Mouse (Mus musculus) macrophage (primary cell): ENCODE data around the gene Kcna1. TPM values are rescaled to one million over a fixed set of nuclear protein-coding genes. Genes with fewer than 3 reads are reported as not detected.

ENCODE experiments used
- H3K27ac ChIP-seq: fragments of 350-480 bp; formaldehyde crosslinking; 2 replicates; pipeline ENCODE4 v1.9.0; 2021
- H3K36me3 ChIP-seq: fragments of 350-480 bp; formaldehyde crosslinking; 2 replicates; pipeline ENCODE4 v1.9.0; 2021; ENCODE audit errors: inconsistent target
- H3K4me3 ChIP-seq: fragments of 350-480 bp; formaldehyde crosslinking; 2 replicates; pipeline ENCODE4 v1.9.0; 2021; ENCODE audit errors: inconsistent target
- H3K79me2 ChIP-seq: fragments of 350-480 bp; formaldehyde crosslinking; 2 replicates; pipeline ENCODE4 v1.9.0; 2021; ENCODE audit errors: inconsistent target
- WGBS: methylation state at CpG from one replicate; pipeline ENCODE4 v1.1.7; 2026; ENCODE audit warnings: inconsistent platforms; ENCODE audit not compliant: missing documents; 5-methylcytosine and 5-hydroxymethylcytosine counted together
- polyA plus RNA-seq: library from polyadenylated mRNA; stranded (reverse); fragments of 250-400 nt; gene quantifications from 3 replicates; pipeline ENCODE4 v1.2.4, GENCODE M21; 2018; ENCODE audit warnings: inconsistent platforms

The Kcna1 gene
- polyA plus RNA-seq, 1 experiment from 2014 or later = not detected

DNA sequence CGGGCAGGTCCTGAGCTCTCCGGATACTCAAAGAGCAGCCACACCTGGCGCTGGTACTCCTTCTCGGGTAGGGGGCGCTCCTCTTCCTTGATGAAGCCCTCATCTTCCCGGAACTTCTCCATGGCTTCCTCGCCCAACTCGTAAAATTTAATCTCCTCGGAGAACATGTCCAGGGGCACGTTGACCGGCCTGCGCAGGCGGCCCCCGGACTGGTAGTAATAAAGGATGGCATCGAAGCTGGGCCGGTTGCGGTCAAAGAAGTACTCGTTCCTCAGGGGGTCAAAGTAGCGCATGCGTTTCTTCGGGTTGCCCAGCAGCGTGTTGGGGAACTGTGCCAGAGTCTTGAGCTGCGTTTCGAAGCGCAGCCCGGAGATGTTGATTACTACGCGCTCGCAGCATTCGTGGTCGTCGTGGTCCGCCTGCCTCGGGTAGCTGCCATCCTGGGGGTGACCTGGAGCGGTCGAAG lies 3.3 kb downstream of the Kcna1 start:
- Histone ChIP-seq H3K27ac (no peak overlapping the region), H3K79me2 (no peaks in the 10 kb centered on the region), H3K4me3 (no peak overlapping the region), H3K36me3 (no peaks in the 10 kb centered on the region)
- 3% methylated on average over 36 of the region's 36 CpGs for WGBS

DNA sequence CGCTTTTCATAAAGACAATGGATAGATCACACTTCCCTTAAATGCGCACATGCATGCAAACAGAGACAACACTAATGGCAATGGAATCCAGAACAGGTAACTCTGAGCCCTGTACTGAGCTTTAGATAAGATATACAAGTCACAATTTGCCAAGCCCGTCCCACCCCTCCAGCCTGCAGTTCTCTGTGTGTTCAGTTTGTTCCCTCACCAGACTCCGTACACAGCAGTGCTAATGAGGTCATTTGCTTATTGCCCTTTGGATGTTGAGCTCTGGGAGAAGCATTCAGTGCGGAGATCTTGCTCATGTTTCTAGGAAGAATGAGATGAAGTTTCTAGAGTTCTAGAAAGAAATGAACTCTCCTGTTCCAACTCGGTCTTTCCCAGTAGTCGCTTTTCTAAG lies 17.7 kb downstream of the Kcna1 start:
- H3K27ac ChIP-seq = no peak overlapping the region
- WGBS = 88% methylated on average over 7 of the region's 7 CpGs
- H3K79me2 ChIP-seq = no peaks in the 10 kb centered on the region
- no peaks in the 10 kb centered on the region for H3K36me3 ChIP-seq
- H3K4me3 ChIP-seq = no peak overlapping the region

DNA sequence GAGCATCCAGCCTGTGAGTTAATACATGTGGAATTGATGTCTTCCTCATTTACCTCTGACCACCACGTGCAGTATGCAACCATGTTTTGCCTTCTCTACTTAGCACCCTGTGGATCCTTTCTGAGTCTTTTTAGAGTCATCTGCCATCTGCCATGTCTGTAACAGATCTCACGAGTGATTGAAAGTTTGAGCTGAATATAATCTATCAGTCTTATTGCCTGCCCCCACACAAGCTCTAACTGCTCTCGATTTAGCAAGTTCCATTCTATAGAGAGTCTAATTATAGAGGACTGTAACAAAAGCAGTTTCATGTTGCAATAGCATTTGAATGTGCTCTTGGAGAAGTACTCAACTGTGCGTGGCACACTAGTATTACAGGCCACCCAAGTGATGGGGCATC lies 27.7 kb downstream of the Kcna1 start:
- Histone ChIP-seq H3K4me3 (no peak overlapping the region), H3K36me3 (no peaks in the 10 kb centered on the region), H3K27ac (no peak overlapping the region), H3K79me2 (no peaks in the 10 kb centered on the region)
- WGBS = 90% methylated on average over 4 of the region's 4 CpGs

DNA sequence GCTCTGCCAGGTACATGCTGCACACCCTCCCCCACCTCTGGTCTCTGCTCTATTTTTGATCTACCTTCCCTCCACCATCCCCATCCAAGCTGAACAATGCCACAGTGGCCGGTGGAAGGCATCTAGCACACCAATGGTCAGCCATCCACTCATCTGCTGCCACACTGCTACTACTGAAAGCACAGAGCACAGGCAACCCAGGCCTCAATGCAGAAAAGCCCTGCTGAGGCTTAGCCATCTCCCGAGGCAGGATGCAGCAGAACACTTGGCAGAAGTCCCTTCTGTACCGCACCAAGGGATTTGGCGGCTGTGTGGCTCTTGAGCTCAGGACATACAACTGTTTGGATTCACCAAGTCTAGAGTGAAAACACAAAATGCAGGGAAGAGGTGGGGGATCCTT lies 35.4 kb downstream of the Kcna1 start:
- H3K27ac ChIP-seq = no peak overlapping the region
- H3K79me2 ChIP-seq = no peaks in the 10 kb centered on the region
- WGBS = 71% methylated on average over 4 of the region's 4 CpGs
- no peak overlapping the region for H3K4me3 ChIP-seq
- H3K36me3 ChIP-seq = no peaks in the 10 kb centered on the region

DNA sequence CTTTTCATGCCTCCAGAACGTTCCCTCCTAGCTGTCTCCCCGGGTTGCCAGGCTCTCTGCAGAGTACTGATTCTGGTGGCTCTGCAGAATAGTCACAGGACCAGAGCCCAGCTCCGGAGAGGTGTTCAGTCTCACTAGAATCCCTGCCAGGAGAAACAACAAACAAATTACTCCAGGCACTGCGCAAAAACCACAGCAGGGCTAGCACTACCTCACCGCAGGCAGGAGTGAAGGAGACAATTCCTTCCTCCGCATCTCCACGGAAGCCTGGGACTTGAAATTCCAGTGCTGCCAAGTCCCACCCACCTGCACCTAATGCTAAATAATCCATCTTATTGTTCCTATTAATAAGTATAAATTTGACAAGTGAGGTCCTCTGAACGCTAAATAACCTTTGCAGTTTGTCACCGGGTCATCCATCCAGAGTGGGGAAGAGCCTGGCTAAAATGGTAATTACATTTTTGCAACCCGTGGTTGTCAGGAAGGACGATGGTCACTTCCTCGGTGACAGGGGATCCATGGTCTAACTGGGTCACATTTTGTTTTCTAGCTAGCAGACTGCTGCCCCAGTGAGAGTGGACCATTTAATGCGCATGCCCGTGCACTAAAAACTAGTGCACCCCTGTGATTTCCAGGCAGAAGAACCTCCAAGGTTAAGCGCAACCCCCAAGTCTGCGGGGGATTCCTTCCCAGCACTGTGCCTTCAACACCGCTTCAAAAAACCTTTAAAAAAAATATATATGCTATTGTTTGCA lies 36.8 kb downstream of the Kcna1 start:
- Histone ChIP-seq H3K27ac (no peak overlapping the region), H3K4me3 (no peak overlapping the region), H3K79me2 (no peaks in the 10 kb centered on the region), H3K36me3 (no peaks in the 10 kb centered on the region)
- 81% methylated on average over 17 of the region's 17 CpGs for WGBS

DNA sequence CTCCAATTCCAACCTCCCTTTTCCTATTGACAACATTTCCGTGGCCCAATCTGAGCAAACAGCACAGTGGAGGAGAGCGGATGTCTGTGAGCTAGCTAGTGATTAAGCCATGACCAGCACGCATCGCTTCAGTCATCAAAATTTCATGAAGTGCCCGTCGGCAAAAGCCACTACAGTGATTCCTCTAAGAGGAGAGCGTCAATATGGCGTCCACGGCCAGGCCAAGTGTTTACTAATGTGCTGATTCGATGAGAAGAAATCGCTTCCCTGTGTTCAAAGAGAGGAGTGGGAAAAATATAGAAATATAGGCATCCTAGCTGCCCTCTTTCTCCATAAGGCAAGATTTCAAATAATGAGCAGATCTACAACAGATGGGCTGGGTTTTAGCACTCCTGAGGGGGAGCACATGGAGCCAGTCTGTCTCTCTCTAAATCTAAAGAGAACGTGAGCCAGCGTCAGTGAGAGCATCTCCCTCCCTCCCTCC lies 44.3 kb downstream of the Kcna1 start:
- WGBS = 90% methylated on average over 13 of the region's 13 CpGs
- Histone ChIP-seq H3K4me3 (no peak overlapping the region), H3K79me2 (no peaks in the 10 kb centered on the region), H3K27ac (no peak overlapping the region), H3K36me3 (no peaks in the 10 kb centered on the region)

DNA sequence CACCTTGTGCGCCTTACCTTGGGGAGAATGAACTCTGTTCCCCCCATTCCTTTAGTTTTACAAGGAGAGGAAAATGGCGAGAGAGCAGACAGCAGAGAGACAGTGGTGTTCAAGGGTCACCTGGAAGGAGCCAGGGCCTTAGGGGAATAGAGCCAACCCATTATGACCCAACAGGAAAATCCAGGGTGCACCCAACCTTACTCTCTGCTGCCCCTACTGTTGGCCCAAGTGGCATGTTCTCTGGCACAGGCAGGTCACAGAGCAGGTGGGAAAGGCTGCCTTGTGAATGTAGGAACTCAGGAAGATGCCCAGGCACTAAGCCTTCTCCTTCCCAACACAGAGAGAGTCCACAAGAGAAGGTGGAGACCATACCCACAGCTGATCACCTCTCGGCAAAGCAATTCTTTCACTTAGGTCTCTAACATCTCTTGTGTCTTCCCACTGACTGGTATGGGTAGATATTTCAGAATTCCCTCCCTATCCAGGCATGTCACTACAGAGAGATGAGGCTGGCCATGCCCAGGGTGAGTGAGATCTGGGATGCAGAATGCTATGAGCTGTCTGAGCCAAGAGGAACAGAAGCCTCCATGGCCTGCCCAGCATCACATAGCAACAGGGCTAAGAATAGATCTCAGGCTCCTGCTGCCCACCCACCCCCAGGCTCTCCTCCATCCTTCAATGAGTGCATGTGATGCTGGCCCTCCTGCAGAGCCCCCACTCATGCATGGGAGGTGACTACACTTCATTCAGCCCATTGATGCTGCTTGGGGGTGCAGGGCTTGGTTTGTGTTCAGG lies 46.8 kb downstream of the Kcna1 start:
- Histone ChIP-seq H3K79me2 (no peaks in the 10 kb centered on the region), H3K36me3 (no peaks in the 10 kb centered on the region), H3K4me3 (no peak overlapping the region), H3K27ac (no peak overlapping the region)
- 86% methylated on average over 3 of the region's 3 CpGs for WGBS

DNA sequence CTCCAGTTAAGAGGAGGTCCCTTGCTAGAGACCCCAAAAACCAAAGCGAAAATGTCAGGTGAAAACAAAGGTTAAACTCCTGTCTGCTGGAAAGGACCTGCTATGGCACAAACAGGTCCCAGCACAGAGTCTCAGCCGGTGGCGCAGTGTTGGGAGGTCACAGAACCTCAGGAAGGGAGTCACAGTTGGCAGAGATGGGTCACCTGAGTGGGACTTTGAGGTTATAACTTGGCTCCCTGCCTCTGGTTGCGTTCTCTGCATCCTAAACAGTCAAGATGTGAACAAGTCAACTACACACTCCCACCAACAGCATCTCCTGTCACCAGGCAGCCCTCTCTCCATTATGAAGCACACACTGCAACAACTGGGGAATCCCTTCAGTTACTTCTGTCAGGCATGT lies 48.4 kb downstream of the Kcna1 start:
- WGBS = 86% methylated on average over 4 of the region's 4 CpGs
- no peaks in the 10 kb centered on the region for H3K79me2 ChIP-seq
- H3K4me3 ChIP-seq = no peak overlapping the region
- no peak overlapping the region for H3K27ac ChIP-seq
- no peaks in the 10 kb centered on the region for H3K36me3 ChIP-seq

DNA sequence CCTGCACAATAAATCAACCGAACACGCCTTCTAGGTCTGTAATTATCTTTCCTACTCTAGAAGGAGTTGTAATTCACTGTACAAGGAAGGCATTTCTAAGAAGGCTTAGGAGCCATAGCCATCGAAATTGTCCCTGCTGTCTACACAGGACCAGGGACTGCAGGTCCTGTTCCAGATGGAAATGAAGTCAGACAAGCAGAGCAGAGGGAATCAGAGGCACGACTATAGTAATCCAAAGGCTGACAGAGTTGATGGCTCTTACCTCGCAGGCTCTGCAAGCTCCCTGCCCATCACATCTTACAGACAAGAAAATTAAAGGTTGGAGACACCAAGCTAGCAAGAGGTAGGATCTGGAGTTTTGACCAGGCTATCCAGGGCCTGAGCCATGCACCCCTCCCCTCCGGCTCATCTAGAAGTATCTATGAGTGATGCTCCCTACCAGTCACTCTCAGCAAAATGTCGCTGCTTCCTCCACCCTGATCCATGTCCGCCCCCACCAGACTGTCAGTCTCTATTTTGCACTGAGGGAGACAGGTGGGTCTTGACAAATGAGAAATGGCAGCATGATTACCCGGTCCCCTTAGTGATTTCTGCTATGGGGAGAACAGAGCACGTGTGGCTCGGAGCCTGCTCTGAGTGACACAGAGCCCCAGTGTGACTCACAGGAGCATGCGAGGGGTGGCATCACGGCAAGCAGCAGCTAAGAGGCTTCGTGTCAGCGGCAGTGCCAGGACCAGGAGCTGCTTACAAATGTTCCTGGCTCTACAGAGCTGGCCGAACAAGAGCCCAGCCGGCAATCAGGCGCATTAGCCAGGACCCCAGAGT lies 50.2 kb downstream of the Kcna1 start:
- 87% methylated on average over 18 of the region's 18 CpGs for WGBS
- no peak overlapping the region for H3K27ac ChIP-seq
- no peaks in the 10 kb centered on the region for H3K79me2 ChIP-seq
- no peaks in the 10 kb centered on the region for H3K36me3 ChIP-seq
- H3K4me3 ChIP-seq = no peak overlapping the region

DNA sequence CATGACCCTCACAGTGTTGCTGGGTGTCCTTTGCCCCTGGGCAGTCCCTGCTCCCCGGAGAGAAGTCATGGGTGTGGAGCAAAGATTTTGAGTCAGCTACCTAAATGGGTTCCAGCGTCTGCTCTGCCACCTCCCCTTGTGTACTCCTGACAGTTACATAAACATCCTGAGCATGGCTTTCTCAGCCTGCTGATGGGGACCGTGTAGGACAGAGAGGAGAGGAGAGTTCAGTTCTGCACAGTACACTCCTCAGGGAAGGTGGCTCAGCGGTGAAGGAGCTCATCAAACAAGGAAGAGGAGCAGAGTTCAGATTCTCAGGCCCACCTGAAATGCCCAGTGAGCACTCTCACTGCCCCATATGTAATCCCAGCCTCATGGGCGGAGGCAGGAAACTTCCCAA lies 51.1 kb downstream of the Kcna1 start:
- Histone ChIP-seq H3K4me3 (no peak overlapping the region), H3K27ac (no peak overlapping the region), H3K36me3 (no peaks in the 10 kb centered on the region), H3K79me2 (no peaks in the 10 kb centered on the region)
- 59% methylated on average over 5 of the region's 5 CpGs for WGBS

DNA sequence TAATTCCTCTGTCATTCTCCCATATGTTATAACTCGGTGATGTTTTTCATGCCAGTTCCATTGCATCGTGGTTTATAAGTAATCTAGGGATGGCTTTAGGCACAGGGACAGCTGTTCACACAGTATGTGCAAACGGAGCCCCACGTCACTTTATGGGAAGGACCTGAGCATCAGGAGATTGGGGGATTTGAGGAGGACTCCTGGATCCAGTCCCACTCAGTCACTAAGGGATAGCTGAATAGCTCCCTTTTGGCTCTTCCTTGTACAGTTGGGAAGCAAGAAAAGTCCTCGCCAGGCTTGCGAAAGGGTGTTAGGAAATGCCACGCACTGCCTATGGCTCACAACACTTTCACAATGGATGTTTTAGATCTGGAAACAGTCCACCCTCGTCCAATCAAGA lies 51.8 kb downstream of the Kcna1 start:
- no peak overlapping the region for H3K4me3 ChIP-seq
- WGBS = 90% methylated on average over 8 of the region's 8 CpGs

DNA sequence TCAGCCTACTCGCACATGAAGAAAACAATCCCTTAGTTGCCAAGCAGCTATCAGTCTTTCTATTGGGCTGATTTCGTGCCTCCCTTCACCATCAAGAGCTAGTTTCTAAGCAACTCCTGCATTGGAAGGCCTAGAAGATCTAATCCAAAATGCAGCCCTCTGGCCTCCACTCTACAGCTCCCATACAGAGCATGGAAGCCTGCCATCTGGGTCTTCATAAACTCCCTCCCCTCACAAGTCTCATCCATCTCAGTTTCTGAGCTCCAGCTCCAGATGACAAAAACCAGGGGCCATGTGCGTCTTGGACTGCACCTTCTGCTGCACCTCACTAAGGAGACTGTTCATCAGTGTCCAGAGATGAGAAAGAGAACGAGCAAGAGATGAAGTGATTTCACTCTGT lies 52.8 kb downstream of the Kcna1 start:
- 92% methylated on average over 4 of the region's 4 CpGs for WGBS
- Histone ChIP-seq H3K27ac (no peak overlapping the region), H3K36me3 (no peaks in the 10 kb centered on the region), H3K79me2 (no peaks in the 10 kb centered on the region), H3K4me3 (no peak overlapping the region)

More for the DNA sequence above, 51.8 kb downstream of the Kcna1 start:
- no peaks in the 10 kb centered on the region for H3K79me2 ChIP-seq
- H3K27ac ChIP-seq = no peak overlapping the region
- no peaks in the 10 kb centered on the region for H3K36me3 ChIP-seq
